Mouse (Mus musculus): ENCODE measurements around the gene Bri3bp. TPM values are rescaled to one million over a fixed set of nuclear protein-coding genes. Genes with fewer than 3 reads are reported as not detected.
"Not testable (repeated sequence)": the region's sequence is repeated elsewhere in the genome, so short reads cannot be mapped to it uniquely, and the experiment has no call there.

Gene Bri3bp
- 45.6 and 52.9 TPM in 2 replicates for polyA plus RNA-seq (2016; fragmentation: Nextera tagmentation; extraction: Ambion mirVana)

DNA sequence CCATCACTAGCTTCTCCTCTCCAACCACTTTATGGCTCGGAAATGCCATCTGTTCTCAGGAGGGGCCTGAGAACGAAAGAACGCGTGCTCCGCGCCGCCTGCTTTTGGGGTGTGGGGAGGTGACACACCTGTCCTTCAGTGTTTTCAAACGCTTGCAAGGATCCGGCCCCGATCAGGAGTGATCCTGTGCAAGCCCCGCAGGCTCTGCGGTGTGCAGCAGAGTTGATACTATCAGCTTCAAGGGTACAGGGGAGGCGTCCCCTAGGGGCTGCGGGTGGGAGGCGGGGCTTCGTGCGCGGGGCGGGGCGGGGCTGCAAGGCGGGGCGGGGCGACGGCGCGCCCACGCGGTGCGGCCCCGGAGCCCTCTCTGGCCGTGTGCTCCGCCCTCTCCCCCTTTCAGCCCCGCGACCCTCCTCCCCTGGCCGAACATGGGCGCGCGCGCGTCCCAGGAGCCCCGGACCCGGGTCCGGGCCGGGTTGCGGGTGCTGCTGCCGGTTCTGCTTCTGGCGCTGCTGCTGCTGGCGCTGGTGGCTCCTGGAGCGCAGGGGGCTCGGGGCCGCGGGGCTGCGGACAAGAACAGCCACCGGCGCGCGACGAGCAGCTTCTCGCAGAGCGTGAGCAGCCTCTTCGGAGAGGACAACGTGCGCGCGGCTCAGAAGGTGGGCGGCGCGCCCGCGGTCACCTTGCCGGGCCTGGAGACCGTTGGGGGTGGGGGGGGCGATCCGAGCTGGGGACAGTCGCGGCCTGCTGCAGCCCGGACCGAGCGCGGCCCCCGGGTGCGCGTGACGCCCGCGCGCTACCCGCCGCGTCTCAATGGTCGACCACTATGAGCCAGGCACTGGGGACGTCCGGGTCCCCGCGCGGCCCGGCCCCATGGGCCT is at the start of gene Bri3bp:
TSS of gene Bri3bp (plus strand) at position 335 of the 881 bp plus-strand sequence.
- DNase-seq (ENCODE audit: low spot score): peak; percentile 87
- Histone ChIP-seq H3K9me3 (no peaks in the 10 kb centered on the region), H3K27me3 (ENCODE audit: insufficient read depth, poor library complexity, severe bottlenecking) (no peaks in the 10 kb centered on the region), H3K4me1 (peaks cover 21% of the 10 kb centered on the region), H3K27ac (peak within 1 kb of the TSS; percentile 97), H3K4me3 (peak within 1 kb of the TSS; percentile 91), H3K36me3 (peaks cover 14% of the 10 kb centered on the region; the same call in 1 of the 2 replicates)
- under 1% methylated on average over 91 of the region's 97 CpGs for WGBS

DNA sequence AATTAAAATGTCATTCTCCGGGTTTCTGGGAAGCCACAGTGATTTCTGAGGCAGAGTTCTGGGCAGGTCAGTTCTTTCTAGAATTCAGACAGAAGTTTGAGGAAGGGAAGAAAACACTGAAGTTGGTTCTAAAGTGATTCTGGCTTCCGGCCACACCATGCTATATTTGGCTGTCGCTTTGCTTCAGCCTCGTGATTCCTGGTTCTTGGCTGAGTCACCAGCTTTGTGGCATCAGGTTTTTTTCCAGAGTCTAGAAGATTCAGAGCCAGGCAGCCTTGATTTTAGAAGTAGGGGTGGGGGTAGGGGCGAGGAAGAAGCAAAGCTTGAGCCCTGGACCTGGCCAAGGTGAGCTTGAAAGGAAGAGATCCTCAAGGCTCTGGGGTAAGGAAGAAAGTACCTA is 49.8 kb upstream of the Bri3bp start:
- no peaks in the 10 kb centered on the region for H3K27me3 ChIP-seq (ENCODE audit: insufficient read depth, poor library complexity, severe bottlenecking)
- H3K4me1 ChIP-seq: peaks cover 37% of the 10 kb centered on the region
- no peak for DNase-seq (ENCODE audit: low spot score)
- peak overlapping the region; percentile 100 for H3K27ac ChIP-seq
- WGBS: 68% methylated on average over 5 of the region's 5 CpGs
- H3K4me3 ChIP-seq: no peak overlapping the region
- H3K36me3 ChIP-seq: peaks cover 10% of the 10 kb centered on the region
- H3K9me3 ChIP-seq: no peaks in the 10 kb centered on the region

DNA sequence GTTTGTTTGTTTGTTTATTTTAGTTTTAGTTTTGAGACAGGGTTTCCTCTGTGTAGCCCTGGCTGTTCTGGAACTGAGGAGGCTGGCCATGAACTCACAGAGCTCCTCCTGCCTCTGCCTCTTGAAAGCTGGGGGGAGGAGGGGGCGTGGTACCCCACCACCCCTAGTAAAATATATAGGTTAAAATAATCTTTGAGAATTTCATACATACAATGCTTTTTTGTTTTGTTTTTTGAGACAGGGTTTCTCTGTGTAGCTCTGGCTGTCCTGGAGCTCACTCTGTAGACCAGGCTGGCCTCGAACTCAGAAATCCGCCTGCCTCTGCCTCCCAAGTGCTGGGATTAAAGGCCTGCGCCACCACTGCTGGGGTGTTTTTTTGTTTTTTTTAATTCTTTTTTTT is 49.2 kb upstream of the Bri3bp start:
- not testable (repeated sequence) for H3K9me3 ChIP-seq; H3K27me3 ChIP-seq (ENCODE audit: insufficient read depth, poor library complexity, severe bottlenecking); H3K4me3 ChIP-seq; DNase-seq (ENCODE audit: low spot score); H3K36me3 ChIP-seq
- H3K27ac ChIP-seq: peak overlapping the region; percentile 100
- H3K4me1 ChIP-seq: peaks cover 37% of the 10 kb centered on the region
- 93% methylated on average over 4 of the region's 4 CpGs for WGBS

DNA sequence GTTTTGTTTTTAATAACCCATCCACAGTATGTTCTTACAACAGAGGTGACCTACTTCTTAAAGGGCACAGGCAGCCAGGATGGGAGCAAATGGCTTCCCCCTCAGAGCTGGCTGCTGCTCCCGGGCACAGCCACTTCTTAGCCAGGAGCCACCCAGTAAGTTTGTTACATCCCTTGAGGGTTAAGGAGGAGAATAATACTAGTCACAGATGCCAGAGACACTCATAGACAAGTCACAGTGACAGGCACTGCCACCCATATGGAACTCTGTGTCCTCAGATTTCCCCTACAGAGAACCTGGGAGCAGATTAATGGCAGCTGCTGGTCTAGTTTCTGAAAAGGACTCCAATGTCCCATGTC is 48.8 kb upstream of the Bri3bp start:
- peaks cover 7% of the 10 kb centered on the region for H3K36me3 ChIP-seq
- peaks cover 37% of the 10 kb centered on the region for H3K4me1 ChIP-seq
- no peak for DNase-seq (ENCODE audit: low spot score)
- H3K4me3 ChIP-seq: peak overlapping the region; percentile 47
- WGBS: 62% methylated on average over 1 of the region's 1 CpGs
- peak overlapping the region; percentile 100 for H3K27ac ChIP-seq
- H3K27me3 ChIP-seq (ENCODE audit: insufficient read depth, poor library complexity, severe bottlenecking): no peaks in the 10 kb centered on the region
- no peaks in the 10 kb centered on the region for H3K9me3 ChIP-seq

DNA sequence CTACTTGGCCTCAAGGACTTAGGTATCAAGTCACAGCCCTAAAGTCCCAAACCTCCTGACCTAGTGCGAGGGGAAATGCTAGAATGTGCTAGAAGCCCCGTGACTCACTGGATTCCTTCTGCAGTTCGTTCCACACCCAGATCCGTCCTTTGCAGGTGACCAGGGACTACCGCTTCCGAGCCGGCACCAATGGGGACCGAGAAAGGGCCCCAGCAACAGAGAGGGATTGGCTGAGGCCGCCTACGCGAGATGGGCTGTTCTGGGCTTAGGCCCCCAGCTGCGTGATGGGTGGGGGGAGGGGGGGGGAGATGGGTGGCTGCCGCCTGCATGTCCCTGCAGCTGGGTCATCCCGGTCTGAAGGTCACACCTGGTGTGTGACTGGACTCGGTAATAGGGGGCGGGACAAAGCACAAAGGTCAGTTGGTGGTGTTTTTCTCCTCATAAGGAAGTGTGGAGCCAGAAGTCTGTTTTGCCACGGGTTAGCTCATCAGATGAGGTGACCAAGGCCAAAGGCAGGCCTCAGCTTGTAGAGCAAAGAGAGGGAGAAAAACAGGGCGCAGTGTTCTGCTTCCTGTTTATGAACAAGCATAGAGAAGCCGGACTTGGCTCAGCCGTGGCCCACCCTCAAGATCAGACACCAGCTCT is 48.3 kb upstream of the Bri3bp start:
- no peaks in the 10 kb centered on the region for H3K27me3 ChIP-seq (ENCODE audit: insufficient read depth, poor library complexity, severe bottlenecking)
- H3K9me3 ChIP-seq: no peaks in the 10 kb centered on the region
- H3K36me3 ChIP-seq: peaks cover 7% of the 10 kb centered on the region
- peaks cover 37% of the 10 kb centered on the region for H3K4me1 ChIP-seq
- 1% methylated on average over 20 of the region's 20 CpGs for WGBS
- peak overlapping the region; percentile 100 for H3K27ac ChIP-seq
- DNase-seq (ENCODE audit: low spot score): peak; percentile 99
- H3K4me3 ChIP-seq: peak overlapping the region; percentile 47

DNA sequence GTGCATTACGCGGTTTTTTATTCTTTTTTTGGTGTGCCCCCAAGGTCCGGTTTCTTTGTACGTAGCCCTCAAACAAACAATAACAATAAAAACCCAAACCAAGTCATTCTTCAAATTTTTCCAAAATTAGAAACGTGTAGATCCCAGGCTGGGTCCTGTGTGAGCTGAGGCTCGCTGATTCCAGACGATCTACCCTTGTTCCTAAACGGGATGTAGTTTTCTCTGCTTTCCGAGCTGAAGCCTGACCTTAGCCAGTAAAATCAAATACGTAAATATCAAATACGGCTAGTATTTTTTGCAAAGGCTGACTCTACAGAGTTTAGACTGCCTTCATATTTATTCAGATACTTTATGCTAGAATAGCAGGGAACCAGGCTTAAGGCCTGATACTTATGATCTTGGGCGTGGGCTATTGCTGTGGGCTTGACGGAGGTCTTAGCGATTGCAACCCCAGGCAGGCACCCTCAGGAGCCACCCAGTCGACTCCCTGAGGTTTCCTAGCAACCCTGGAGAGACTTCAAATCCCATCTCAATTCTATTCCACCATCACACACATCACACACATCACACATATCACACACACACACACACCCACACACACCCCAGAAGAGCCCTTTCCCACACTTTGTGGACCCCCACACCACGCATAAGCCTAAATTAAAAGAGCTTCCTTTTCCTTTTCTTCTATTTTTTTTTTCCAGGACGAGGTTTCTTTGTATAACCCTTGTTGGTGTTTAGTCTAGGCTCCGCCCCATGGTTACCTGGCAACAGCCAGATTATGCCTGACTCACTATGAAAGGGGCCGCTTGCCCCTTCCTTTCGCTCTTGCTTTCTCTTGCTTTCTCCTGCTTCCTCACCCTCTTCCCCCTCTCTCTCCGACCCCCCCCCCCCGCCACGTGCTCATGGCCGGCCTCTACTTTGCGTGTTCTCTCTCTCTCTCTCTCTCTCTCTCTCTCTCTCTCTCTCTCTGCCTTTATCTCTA is 47.5 kb upstream of the Bri3bp start:
- WGBS: 20% methylated on average over 23 of the region's 25 CpGs
- H3K4me1 ChIP-seq: peaks cover 37% of the 10 kb centered on the region
- no peaks in the 10 kb centered on the region for H3K9me3 ChIP-seq
- H3K4me3 ChIP-seq: peak overlapping the region; percentile 47
- peak overlapping the region; percentile 100 for H3K27ac ChIP-seq
- DNase-seq (ENCODE audit: low spot score): peak; percentile 95
- H3K27me3 ChIP-seq (ENCODE audit: insufficient read depth, poor library complexity, severe bottlenecking): no peaks in the 10 kb centered on the region; the same call in 1 of the 2 replicates
- H3K36me3 ChIP-seq: no peaks in the 10 kb centered on the region

DNA sequence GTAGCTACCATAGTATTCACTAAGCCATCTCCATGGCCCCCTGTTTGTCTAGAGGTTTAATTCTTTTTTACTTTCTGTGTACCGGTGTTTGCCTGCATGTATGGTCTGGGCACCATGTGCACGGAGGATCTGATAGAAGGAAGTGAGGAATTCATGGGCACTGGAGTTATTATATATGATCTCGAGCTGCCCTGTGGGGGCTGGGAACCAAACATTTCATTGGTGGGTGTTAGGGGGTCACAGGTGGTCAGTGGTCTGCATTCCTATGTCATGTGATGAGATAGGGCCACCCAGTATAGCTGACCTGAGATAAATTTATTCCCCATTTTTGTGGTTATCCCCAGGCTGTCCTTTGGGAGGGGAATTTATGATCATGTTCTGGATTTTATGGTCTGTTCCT is 46.4 kb upstream of the Bri3bp start:
- Histone ChIP-seq H3K4me3 (no peak overlapping the region), H3K27me3 (ENCODE audit: insufficient read depth, poor library complexity, severe bottlenecking) (no peaks in the 10 kb centered on the region; the same call in 1 of the 2 replicates), H3K9me3 (no peaks in the 10 kb centered on the region), H3K36me3 (no peaks in the 10 kb centered on the region), H3K27ac (peak overlapping the region; percentile 100), H3K4me1 (peaks cover 37% of the 10 kb centered on the region)
- DNase-seq (ENCODE audit: low spot score): no peak
- 65% methylated on average over 3 of the region's 3 CpGs for WGBS

DNA sequence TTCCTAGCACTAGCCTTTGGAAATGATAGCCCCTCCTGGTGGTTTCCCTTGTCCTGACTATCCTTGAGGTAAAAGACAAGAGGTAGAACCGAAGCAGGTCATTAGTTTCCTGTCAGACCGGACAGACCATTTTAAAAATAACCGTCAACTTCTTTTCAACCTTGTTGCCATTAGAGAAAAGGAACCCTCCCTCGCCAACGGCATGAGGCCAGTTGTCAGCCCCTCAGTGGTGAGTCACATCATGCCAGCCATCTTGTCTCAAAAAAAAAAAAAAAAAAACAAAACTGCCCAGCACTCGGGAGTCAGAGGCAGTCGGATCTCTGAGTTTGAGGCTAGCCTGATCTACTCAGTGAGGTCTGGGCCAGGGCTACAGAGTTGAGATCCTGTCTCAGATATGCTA is 40.5 kb upstream of the Bri3bp start:
- WGBS: 43% methylated on average over 7 of the region's 7 CpGs

DNA sequence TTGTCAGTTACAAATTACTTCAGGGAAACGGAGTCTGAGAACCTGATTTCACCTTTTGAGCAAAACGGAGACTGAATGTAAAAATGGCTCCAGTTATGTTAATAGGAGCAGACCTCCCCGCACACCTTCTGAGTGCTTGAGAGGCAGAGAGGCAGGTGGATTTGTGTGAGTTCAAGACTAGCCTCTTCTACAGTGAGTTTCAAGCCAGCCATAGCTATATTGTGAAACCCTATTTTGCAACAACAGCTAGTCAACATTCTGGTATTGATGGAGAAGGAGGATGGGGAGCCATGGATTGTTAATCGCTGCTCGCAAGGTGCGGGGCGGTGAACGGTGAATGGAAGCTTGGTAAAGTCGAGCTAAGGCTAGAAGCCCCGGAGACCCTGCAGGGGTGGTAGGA is 38.9 kb upstream of the Bri3bp start:
- H3K4me1 ChIP-seq: peaks cover 12% of the 10 kb centered on the region
- WGBS: 50% methylated on average over 10 of the region's 10 CpGs
- H3K36me3 ChIP-seq: no peaks in the 10 kb centered on the region
- no peaks in the 10 kb centered on the region for H3K9me3 ChIP-seq
- no peak overlapping the region for H3K4me3 ChIP-seq
- no peak for DNase-seq (ENCODE audit: low spot score)
- no peak overlapping the region for H3K27ac ChIP-seq
- no peaks in the 10 kb centered on the region; the same call in 1 of the 2 replicates for H3K27me3 ChIP-seq (ENCODE audit: insufficient read depth, poor library complexity, severe bottlenecking)

More for the DNA sequence above, 40.5 kb upstream of the Bri3bp start:
- DNase-seq (ENCODE audit: low spot score): no peak
- Histone ChIP-seq H3K4me1 (no peaks in the 10 kb centered on the region), H3K36me3 (no peaks in the 10 kb centered on the region), H3K4me3 (no peak overlapping the region), H3K27ac (no peak overlapping the region), H3K27me3 (ENCODE audit: insufficient read depth, poor library complexity, severe bottlenecking) (no peaks in the 10 kb centered on the region; the same call in 1 of the 2 replicates), H3K9me3 (no peaks in the 10 kb centered on the region)

DNA sequence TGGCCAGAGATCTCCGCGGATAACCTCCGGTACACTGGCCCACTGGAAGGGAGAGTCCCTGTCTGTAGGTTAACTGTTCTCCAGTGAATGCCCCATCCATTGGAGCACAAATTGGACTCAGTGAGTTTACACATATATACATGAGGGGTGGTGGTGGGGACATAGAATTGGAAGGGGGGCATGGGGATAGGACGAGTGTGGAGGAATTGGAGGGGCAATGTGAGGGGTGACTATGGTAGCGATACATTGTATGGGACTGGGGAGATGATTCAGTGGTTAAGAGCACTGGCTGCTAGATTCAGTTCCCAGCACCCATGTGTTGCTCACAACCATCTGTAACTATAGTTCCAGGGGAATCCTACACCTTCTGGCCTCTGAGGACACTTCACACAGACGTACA is 38.4 kb upstream of the Bri3bp start:
- Histone ChIP-seq H3K4me1 (peaks cover 13% of the 10 kb centered on the region), H3K4me3 (no peak overlapping the region), H3K27me3 (ENCODE audit: insufficient read depth, poor library complexity, severe bottlenecking) (no peaks in the 10 kb centered on the region; the same call in 1 of the 2 replicates), H3K9me3 (no peaks in the 10 kb centered on the region), H3K36me3 (no peaks in the 10 kb centered on the region), H3K27ac (peak overlapping the region; percentile 87; the same call in 1 of the 2 replicates)
- no peak for DNase-seq (ENCODE audit: low spot score)
- WGBS: 51% methylated on average over 6 of the region's 6 CpGs

DNA sequence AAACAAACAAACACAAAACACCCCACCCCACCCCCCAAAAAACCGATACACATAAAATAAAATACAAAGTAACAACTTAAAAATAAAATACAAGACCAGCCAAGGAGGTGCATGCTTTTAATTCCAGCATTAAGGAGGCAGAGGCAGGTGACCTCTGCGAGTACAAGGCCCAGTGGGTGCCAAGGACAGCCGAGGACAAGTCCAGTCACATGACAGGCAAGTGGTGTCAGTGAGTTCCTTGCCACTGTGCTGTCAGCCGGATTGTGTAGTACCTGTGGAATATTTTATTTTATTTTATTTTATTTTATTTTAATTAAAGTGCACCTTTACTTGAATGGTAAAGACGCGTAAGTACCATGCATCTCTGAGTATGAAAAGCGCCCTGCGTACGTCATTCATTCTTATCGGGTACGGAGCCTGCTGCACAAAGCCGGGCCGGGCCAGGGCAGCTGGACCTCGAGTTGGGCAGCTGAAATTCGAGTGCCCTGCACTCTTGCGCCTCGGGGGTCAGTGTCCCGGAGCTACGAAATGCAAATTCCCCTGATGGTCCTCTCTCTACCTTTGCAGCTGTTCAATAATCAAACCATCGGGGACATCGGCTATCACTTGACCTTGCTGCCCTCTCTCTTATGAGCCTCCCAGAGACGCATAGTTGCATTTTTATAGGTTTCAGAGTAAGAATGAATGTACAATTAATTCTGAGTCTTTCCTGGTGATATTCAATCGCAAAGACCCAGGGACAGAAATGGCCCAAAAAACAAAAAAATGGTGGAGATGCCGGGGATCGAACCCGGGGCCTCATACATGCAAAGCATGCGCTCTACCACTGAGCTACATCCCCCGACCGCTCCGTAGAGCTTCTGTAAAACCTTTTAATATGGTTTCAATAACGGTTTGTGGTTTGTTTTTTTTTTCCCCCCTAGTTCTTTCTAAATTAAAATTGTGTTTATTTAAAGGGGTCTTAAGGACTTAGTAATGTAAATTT is 37.6 kb upstream of the Bri3bp start:
- no peak for DNase-seq (ENCODE audit: low spot score)
- WGBS: 12% methylated on average over 31 of the region's 31 CpGs
- Histone ChIP-seq H3K27ac (peak overlapping the region; percentile 87), H3K9me3 (no peaks in the 10 kb centered on the region), H3K4me1 (peaks cover 13% of the 10 kb centered on the region), H3K27me3 (ENCODE audit: insufficient read depth, poor library complexity, severe bottlenecking) (no peaks in the 10 kb centered on the region), H3K36me3 (no peaks in the 10 kb centered on the region), H3K4me3 (peak overlapping the region; percentile 82)

All from heart, embryonic 10.5 days (tissue).